Mouse (Mus musculus) layer of hippocampus, adult 9-10 months (tissue): ENCODE data around the gene Zfp574.
A peak's percentile ranks its signal among the peaks of the same experiment; 100 is the strongest.
"Not testable (repeated sequence)": the region's sequence is repeated elsewhere in the genome, so short reads cannot be mapped to it uniquely, and the experiment has no call there.

ENCODE experiments used
- DNase-seq: peaks from one replicate; pipeline ENCODE4 v3.0.0; 2022; ENCODE audit warnings: low spot score

Zfp574 gene

DNA sequence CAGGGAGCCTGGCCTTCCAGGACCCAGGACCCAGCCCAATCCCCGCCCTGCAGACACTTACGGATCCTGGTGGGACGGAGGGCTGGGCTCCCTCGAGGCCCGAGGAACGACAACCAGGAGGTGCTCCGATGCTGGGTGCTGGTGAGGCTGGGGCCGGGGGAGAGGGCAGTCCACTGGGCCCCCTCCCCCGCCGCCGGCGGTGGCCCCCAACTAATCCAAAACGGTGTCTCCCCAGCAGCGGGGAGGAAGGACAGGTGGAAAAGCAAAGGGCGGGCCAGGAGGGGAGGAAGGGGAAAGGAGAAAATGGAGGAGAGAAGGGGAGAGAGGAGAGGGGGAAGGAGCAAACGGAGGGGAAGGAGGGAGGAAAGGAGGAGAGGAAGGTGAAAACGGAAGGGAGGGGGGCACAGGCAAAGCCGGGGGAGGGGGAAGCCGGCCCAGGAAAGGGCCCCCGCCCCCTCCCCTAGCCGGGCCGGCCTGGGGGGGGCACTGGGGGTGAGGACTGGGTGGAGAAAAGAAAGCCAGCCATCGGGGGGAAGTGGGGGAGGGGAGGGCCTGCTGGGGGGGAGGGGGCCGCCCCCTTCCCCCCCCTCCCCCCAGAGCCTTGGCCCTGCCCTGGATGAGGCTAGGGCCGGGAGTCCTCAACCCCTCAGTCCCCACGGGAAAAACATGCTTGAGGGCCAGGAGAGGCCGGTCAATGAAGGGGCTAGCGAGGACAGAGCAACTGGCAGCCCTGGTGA is at the start of gene Zfp574, which contains the start of gene Grik5:
Gene Zfp574 (plus strand): TSS at position 589 of the 737 bp plus-strand sequence.
Gene Grik5 (minus strand): TSS at position 368 of the 737 bp plus-strand sequence.
- no peak for DNase-seq

DNA sequence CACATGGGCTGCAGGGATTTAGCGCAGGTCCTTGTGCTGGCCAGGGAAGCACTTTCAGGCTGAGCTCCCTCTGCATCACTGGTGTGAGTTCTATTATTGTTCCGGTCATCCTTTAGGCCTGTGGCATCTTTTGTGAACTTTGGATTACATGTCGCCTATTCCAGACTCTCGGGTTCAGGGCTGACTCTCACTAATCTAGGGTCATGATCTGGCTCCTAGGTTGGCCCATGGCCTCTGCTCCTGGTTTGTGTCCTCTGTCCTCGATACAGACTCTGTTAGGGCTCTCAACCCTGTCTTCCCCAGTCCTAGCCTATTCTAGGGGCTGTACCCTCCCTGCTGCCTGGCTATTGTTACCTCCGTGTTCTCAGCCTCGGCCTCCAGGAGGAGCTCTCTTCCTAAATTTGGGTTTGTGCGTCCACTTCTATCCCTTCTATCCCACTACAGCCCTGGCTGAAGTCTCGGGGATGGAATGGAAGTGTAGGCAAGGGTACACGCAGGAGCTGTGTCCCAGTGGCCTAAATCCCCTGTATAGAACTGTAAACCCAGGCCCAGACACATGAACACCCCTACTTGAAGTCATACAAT is 46.4 kb upstream of the Zfp574 start:
- DNase-seq, result no peak

DNA sequence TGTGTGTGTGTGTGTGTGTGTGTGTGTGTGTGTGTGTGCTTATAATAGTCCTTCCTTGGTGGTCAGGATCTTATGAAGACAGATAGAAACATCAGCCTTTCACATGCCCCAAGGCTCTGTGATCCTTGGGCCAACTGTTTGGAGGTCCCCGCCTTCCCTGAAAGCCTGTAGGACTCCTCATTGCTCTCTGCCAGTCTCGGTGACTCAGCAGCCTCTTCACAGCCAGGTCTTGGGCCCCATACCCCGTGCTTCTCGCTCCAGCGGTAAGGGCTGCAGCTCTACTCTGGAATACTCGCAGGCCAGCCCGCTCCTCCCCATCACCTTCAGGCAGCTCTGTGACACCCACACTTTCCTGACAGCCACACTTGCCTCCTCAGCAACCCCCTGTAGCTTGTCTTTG is 45.9 kb upstream of the Zfp574 start:
- no peak for DNase-seq

DNA sequence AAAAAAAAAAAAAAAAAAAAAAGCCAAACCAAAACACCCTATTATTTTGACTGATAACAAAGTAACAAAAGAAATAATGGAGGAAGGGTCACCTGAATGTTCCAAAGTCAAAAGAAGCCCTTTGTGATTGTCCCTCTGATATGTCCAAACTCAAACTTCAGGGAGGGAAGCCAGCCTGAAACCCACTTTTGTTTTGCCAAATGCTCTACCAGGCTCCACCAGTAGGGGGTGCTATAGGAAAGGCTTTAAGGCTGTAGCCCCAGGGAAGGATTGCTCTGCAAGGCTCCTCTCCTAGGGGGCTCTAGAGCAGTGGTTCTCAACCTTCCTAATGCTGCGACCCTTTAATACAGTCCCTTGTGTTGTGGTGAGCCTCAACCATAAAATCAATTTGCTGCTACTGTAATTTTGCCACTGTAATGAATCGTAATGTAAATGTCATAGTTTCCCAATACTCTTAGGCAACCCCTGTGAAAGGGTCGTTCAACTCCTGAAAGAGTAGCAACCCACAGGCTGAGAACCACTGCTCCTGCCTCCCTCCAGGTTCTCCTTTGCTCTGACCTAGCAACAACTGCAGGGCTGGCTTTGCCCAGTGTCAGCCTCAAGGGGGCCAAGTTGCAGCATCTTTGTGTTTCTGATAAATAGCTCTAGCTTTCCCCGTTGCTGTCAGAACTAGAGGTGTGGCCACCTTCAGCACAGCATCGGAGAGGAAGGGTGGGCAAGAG is 42.2 kb upstream of the Zfp574 start:
- no peak for DNase-seq

DNA sequence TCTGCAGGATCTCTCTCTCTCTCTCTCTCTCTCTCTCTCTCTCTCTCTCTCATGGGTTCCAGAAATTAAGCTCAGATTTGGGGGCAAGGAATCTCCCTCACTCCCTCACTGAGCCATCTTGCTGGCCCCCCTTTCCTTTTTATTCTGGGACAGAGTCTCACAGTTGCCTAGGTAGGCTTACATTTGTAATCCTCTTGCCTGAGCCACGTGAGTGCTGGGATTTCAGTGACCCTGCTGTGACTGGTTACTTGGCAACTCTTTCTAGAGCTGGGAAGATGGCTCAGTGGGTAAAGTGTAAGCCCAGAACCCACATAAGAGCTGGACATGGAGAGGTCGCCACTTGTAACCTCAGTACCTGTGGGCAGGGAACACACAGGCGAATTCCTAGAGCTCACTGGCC is 40.8 kb upstream of the Zfp574 start:
- DNase-seq, result no peak

DNA sequence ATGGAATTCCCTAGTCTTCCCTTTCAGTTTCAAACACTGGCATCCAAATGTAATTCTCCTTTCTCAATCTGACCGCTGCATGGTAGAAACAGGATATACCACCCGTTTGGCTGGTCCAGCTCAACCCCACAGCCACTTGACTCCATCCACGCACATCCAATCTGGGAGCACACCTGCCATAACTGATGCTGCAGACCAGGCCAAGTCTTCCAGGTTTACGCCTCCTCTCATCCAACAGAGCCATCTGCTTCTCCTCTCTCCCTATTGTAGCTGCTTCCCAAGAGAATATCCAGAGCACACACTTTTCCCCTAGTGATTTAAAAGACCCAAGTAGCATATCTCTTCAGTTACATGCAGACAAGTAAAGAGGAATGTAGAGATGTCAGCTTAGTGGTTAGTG is 37.6 kb upstream of the Zfp574 start:
- DNase-seq, result no peak

DNA sequence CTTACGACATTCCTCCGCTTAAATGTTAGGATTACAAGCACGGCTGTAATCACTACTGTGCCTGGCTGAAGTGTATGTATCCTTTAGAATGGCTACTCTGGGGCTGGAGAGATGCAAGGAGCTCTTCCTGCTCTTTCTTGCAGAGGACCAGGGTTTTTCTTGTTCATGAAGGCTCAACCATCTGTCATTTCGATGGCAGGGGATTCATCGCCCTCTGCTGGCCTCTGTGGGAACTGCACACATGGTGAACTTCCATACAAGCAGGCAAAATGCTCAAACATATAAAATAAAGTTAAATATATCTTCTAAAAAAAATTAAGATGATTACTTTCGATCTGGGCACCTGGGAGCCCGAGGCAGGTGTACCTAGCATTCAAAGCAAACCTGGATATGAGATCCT is 36.5 kb upstream of the Zfp574 start:
- DNase-seq, result peak; percentile 69

DNA sequence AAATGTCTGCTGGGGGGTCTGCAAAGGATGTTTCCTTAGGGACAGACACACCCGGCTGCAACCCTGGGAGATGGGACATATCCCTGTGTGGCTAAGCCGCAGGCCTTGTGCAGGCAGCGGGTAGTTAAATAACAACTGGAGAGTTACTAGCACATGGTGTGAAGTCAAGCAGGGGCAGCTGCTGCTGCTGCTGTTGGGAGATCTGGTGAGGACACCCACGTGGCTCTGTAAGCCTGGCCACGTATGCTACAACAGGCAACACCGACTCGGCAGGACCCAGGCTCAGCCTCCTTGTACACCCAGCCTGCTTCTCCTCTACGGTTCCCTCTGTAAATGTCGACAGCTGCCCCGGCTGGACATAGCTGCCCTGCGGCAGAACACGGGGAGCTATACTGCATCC is 30.4 kb upstream of the Zfp574 start:
- no peak for DNase-seq

DNA sequence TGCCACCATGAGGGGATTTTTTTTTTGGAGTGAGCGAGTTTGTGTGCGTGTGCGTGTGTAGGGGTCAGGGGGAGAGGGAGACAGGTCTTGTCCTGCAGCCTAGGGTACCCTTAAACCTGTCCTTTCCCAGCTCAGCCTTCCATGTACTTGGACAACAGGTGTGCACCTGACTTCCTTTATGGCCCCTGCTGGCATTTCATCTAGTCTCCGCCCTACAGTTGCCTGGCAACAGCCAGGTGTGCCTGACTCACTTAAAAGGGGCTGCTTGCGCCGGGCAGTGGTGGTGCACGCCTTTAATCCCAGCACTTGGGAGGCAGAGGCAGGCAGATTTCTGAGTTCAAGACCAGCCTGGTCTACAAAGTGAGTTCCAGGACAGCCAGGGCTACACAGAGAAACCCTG is 27.8 kb upstream of the Zfp574 start:
- not testable (repeated sequence) for DNase-seq

DNA sequence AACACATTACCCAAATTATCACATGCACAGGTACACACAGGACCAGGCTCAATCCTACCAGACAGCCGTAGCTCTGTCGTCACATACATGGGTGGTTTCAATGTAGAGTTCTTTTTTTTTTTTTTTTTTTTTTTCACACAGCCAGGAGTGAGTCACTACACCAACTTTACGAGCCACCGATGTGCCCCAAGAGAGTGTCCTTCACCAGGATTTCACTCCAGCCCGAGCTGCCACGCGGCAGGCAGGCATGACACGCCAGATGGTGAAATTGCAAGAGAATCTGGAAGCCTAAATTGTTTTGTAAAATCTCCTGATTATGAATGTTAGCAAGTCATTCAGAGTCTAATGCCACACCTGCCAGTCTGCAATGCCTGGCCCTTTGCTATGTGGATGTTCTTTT is 25.0 kb upstream of the Zfp574 start:
- DNase-seq, result peak; percentile 51

DNA sequence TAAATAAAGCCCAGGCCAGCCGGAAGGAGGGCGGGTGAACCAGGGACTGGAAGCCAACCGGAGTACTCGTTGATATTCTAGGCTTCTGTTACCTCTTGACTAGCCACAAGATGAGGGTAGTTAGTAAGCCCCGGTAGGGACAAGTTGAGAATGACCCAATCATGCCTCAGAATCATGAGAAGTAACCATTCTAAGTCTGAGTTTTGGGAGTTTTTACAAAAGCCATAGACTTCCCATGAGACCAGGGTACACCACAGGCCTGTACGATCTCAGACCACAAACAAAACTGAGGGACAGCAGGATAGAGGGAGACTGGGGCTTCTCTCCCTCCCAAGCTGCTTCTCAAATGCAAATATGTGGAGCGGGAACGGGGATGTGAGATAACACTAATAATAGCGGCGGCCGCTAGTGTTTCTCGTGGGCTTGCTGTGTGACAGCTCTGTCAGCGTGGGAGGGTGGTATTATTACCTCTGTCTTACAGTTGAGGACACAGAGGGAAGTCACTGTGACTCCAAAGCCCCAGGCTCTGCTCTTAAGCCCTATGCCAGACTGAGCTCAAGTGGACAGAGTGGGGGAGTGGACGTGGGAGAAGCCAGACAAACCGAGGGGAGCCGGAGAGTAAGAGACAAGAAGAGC is 23.0 kb upstream of the Zfp574 start:
- no peak for DNase-seq

DNA sequence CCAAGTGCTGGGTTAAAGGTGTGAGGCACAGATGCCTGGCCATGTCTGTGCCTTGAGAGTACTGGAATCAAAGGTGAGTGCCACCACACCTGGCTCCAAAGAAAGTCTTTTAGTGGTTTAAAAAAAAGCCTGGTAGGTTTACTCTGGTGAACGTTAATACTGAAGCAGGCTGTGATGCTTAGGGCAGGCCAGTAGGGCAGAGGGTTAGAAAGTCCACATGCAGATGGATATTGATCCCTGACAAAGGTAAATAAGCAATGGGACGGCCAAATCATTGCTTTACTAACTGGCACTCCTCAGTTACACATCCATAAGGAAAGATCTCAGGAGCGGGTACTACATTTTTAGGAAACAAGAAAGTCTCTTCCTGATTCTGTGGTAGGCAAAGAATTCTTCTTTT is 19.8 kb upstream of the Zfp574 start:
- DNase-seq, result no peak

DNA sequence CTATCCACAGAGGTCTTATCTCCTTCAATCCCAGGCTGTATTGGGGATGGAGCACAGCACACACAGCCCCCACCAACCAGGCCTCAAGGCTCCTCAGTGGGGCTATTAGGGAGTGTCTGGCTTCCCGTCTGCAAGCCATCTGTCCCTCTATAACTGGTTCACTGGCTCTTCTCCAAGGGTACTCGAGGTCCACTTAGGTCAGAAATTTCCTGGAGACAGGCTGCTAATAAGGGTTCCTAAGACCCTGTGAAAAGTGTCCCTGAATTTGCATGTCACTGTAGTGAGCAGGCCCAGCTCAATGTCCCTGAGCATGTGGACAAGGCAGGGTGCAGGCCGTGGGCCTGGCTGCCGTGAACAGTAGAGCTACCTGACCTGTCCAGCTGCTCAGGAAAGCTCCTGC is 15.4 kb upstream of the Zfp574 start:
- no peak for DNase-seq

DNA sequence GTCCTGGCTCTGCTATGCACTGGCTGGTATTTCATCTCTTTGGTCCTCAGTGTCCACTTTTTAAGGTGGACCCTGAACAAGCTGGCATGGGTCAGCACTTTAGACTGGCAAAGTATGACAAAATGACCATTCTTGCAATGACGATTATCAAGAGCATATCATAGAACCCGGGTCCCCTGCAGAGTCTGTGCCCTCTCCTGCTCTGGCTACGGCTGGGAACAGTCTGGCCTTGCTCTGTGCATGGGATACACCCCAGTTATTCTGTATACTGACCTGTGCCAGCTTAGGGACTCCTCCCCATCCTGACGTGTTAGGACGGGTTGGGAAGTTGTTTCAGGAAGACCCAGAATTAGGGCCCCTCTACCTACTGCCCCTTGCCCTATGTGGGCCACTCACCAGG is 14.5 kb upstream of the Zfp574 start:
- DNase-seq, result no peak

DNA sequence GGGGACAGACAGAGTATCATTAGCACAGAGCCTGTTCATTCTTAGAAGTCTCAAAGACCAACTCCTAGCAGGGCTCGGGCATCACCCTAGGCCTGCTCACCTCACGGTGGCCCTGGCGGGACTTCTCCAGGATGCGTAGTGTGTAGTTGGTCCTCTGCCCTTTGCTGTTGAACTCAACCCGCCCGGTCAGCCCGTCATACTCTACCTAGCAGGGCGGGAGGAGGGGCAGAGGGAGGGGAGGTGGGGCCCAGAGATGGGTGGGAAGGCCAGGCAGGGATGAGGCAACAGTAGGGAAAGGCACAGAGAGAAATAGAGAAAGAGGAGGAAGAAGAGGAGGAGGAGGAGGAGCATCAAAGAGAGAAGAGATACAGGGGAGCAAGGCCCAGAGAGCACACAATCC is 14.0 kb upstream of the Zfp574 start:
- no peak for DNase-seq

DNA sequence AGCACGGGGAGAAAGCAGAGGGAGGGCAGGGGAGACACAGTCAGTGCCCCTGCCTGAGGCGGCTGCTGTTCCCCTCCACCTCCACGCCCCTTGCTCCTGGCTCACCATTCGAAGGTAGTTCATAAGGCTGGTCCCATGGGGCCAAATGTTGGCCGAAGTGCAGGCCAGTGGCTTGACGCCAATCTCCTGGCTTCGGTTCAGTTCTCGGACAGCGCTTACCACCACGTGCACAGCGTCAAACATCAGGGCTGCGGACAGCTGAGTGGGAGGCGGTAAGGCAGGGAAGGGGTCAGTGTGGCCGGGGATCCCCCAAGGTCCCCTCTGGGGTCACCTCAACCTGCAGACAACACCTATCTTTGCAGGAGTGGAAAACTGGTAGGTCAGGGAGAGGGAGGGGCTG is 13.5 kb upstream of the Zfp574 start:
- no peak for DNase-seq

DNA sequence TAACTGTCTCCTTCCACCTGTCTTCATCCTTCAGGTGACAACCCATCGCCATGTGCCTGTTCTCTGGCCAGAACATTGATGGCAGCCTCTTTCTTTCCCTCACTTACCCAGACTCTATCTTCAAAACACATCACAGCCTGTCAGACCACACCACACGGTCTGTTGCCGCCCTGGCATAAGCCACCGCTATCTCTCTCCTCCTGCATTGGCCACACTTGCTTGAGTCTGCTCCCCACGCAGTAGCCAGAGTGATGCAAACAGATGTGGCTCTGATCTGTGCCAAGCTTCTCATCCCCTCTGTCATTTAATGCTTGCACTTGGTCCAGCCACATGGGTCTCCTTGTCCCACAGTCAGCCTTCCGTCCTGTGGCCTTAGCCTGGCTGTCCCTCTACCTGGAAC is 9.0 kb upstream of the Zfp574 start:
- no peak for DNase-seq

DNA sequence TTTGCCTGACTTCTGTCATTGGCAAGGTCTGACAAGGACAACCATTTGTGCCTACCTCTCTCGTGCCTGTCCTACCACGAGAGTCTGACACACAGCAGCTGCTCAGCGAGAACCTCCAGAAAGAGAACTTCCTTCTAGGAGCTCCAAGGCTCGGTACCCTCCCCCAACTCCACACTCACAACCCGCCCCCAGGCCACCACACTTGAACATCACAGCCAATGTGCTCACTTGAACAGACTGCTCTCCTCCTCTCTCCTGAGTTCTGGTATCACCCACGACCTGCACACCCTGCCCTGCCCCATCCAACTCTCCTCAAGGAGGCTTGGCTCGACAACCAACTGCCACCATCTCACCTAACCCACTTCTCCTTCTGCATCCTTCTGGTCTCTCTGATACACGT is 8.5 kb upstream of the Zfp574 start:
- DNase-seq, result no peak

DNA sequence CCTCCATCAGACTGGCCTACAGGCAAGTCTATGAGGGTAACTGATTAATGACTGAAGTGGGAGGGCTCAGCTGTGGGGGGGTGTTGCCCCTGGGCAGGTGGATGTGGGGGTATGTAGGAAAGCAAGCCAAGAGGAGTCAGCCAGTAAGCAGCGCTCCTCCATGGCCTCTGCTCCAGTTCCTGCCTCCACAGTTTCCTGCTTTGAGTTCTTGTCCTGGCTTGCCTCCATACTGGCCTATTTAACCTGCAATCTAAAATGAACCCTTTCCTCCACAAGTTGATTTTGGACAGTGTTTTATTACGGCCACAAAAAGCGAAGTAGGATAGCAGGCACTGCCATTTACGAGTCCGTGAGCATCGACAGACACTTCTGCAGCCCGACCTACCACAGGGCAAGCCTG is 5.0 kb upstream of the Zfp574 start:
- no peak for DNase-seq

DNA sequence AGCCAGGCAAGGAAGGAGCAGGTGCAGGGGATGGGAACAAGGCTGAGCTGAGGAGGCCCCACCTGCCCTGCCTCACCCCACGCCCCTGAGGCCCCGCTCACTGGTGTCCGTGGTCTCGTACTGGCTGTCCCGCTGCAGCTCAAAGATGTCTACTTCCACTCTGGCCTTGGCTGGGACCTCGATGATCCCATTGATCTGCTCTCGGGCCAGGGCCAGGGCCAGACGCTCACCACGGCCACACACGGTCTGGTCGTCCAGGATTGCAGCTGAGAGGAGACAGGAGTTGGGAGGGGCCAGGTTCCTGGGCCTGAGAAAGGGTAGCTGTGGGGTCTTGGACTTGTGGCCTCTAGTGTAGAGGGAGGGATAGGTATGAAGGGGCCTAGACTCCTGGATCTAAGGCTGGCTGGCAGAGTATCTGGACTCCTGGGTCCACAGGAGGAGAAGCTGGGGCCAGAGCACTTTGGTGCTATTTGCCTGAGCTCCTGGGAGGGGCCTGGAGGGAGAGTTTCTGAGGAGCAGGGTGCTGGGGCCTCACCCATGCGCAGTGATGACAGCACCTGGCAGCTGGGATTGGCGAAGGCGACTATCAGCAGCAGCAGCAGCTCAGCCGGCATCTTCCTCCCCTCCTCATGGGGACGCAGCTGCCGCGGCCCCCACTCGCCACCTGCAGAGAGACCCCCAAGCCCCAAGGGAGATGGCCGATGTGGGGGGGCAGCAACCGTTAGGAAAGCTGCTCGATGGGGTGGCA is 4.3 kb upstream of the Zfp574 start:
- DNase-seq, result no peak

DNA sequence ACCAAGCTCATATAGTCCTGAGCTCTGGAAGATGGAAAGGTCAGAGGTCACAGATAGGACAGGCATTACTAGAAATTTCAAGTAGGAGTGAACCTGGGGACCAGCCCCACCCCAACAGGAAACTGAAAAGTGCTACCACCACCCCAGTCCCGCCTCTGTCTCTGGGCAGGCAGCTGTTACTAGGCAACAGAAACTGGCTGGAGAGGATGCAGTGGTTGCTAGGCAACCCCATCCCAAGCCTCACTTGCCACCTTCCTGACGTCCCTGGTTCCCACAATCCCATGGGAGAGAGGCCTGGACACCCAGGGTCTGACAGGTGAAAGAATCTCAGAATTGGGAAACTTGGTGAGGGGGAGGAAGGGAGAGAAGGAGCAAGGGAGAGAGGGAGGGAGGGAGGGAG is 3.6 kb upstream of the Zfp574 start:
- no peak for DNase-seq

DNA sequence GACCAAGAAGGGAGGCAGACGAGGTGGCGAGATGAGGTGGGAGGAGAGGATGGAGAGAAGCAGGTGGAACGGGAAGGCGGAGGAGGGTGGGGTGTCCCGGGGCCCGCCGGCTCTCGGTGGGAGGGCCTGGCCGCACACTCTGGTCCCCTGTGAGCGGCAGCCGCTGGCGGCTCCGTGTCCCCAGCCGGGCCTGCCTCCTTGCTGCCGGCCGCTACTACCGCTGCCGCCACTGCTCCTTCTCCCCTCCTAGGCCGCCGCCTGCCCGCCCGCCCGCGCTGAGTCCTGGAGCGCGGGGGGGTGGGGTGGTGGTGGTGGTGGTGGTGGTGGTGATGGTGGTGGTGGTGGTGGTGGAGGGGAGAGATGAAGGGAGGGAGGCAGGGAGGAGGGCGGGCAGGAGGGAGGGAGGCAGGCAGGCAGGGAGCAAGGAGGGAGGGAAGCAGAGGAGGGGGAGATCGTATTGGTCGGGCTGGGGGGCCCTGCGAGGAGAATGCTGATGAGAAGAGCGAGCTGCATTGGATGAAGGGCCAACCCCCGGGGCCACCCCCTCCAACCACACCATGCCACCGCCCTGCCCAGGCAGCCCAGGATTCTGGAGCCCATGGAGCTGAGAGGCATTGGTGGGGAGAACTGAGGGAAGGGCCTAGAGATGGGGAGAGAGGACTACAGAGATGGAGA is 486 bp downstream of the Zfp574 start:
- DNase-seq, result no peak
